ENCODE assay signal across 9 mouse cellular contexts in the genomic region with DNA sequence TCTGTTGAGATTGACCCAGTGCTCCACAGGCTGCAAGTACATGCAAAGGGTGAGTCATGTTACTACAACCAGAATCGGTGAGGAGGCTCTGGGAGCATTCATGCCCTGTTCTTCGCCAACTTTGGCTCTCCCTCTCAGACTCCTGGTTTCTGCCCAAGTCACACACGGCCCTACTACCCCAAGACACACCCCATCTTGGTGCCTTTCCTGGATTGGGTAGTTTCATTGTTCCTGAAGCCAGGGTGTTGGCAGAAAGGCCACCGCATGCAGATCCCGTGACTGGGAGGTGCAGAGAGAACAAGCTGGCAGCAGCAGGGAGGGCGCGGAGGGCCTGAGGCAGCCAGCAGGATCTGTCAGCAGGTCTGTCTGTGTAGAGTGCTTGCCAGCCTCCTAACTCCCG.
DNase-seq lines count a peak whose midpoint lies in the region; ATAC-seq and TF ChIP-seq lines count a peak whose summit lies in the region.
"Had no signal": no experiment of that assay in that cellular context is flagged by ENCODE, and none has a peak within 500 bp of the region (broad histone marks: within the 10 kb centered on the region; RNA-seq: fewer than 3 reads in every experiment).

No protein-coding gene starts in this region.

- H3K27ac ChIP-seq in cerebellum, adult 2 months (ENCODE audit: insufficient read depth, low read length): no peak overlapping the region
- peak overlapping the region; percentile 45 for H3K27ac ChIP-seq in heart, embryonic 12.5 days (ENCODE audit: poor library complexity, severe bottlenecking)

- WGBS in cerebellum, adult 2 months: 14% methylated on average over 8 of the region's 8 CpGs
- WGBS in heart, embryonic 12.5 days: 56% methylated on average over 8 of the region's 8 CpGs

- H3K4me1 ChIP-seq in cerebellum, adult 2 months (ENCODE audit: control insufficient read depth, insufficient read depth, low read length): peaks cover 15% of the 10 kb centered on the region
- H3K4me1 ChIP-seq in heart, embryonic 12.5 days (replicated peaks): peaks cover 48% of the 10 kb centered on the region

- H3K36me3 ChIP-seq in heart, embryonic 12.5 days: peaks cover 3% of the 10 kb centered on the region

- DNase-seq in cerebellum, adult 2 months: peak; percentile 29 to 48
- no peak for DNase-seq in cerebellum, postnatal 4 days (ENCODE audit: low spot score in 2 of 2)
- DNase-seq in ovary, postnatal 14 days (ENCODE audit: low spot score): peak; percentile 22
- DNase-seq in ovary, postnatal 10 days (ENCODE audit: low spot score): no peak
- DNase-seq in lung, postnatal 25 days (ENCODE audit: low spot score): peak; percentile 83
- DNase-seq in thymus, postnatal 10 days (ENCODE audit: low spot score in 2 of 2): no peak
- DNase-seq in embryo, embryonic 9.5 days (ENCODE audit: extremely low spot score): no peak

- no peak for TF ChIP-seq CTCF in cerebellum, adult 2 months (IDR thresholded peaks at IDR 0.05; ENCODE audit: borderline replicate concordance, insufficient read depth, low read depth, low read length)

- peaks cover 3% of the 10 kb centered on the region for H3K9me3 ChIP-seq in heart, embryonic 12.5 days (replicated peaks)

- no peak for TF ChIP-seq POLR2A in cerebellum, adult 2 months (IDR thresholded peaks at IDR 0.05; ENCODE audit: borderline replicate concordance, insufficient read depth, low read length)

- no peak overlapping the region for H3K9ac ChIP-seq in heart, embryonic 12.5 days

- H3K4me2 ChIP-seq in heart, embryonic 12.5 days: no peak overlapping the region

- H3K27me3 ChIP-seq in cerebellum, adult 2 months (ENCODE audit: control insufficient read depth, insufficient read depth, low read length): no peaks in the 10 kb centered on the region
- no peaks in the 10 kb centered on the region for H3K27me3 ChIP-seq in heart, embryonic 12.5 days (replicated peaks)

- ATAC-seq in heart, embryonic 12.5 days (ENCODE audit: insufficient number of reproducible peaks, low FRiP score): no peak
- ATAC-seq: CD4-positive, CD25-positive, alpha-beta regulatory T cell, adult 4 months had no signal

- H3K4me3 ChIP-seq in cerebellum, adult 2 months (replicated peaks; ENCODE audit: insufficient read depth, low read depth, low read length): no peak overlapping the region
- H3K4me3 ChIP-seq in heart, embryonic 12.5 days: no peak overlapping the region

Comparison
In these comparisons a context has a peak if more than half of its experiments do, and no peak if none do; other contexts are left out.
1. DNase-seq: peak in cerebellum, adult 2 months (2 of 2), ovary, postnatal 14 days (single experiment) and lung, postnatal 25 days (single experiment); none in cerebellum, postnatal 4 days (0 of 2), ovary, postnatal 10 days (single experiment), thymus, postnatal 10 days (0 of 2) and embryo, embryonic 9.5 days (single experiment).